Mouse (Mus musculus) kidney, embryonic 16.5 days (tissue): Measurements from ENCODE around the gene Zc3h6. TPM values are rescaled to one million over a fixed set of nuclear protein-coding genes. Genes with fewer than 3 reads are reported as not detected.
"Not testable (repeated sequence)": the region's sequence is repeated elsewhere in the genome, so short reads cannot be mapped to it uniquely, and the experiment has no call there.

ENCODE experiments used
- ATAC-seq: fragments of 200-750 bp; cut with Nextera tagmentation; 2 replicates; pipeline ENCODE4 v1.8.0; 2017; ENCODE audit warnings: moderate TSS enrichment; ENCODE audit not compliant: low FRiP score, low TSS enrichment
- H3K27ac ChIP-seq: fragments of 300-500 bp; sonication (generic); 2 replicates; pipeline ENCODE4 v1.5.1; 2014; ENCODE audit warnings: low read length
- H3K27me3 ChIP-seq: fragments of 300-500 bp; sonication (generic); 2 replicates; pipeline ENCODE4 v1.6.1; 2014; ENCODE audit warnings: low read length, control low read depth, mixed read lengths; ENCODE audit not compliant: insufficient read depth
- H3K36me3 ChIP-seq: fragments of 300-500 bp; sonication (generic); 2 replicates; pipeline ENCODE4 v1.6.1; 2014; ENCODE audit warnings: low read length, control low read depth, mixed read lengths; ENCODE audit not compliant: insufficient read depth
- H3K4me1 ChIP-seq: fragments of 300-500 bp; sonication (generic); 2 replicates; pipeline ENCODE4 v1.6.1; 2014; ENCODE audit warnings: low read length, control low read depth, mixed read lengths; ENCODE audit not compliant: insufficient read depth
- H3K4me2 ChIP-seq: fragments of 300-500 bp; sonication (generic); replicated peaks from 2 replicates; pipeline ENCODE4 v1.6.1; 2014; ENCODE audit warnings: low read depth, low read length
- H3K4me3 ChIP-seq: fragments of 300-500 bp; sonication (generic); 2 replicates; pipeline ENCODE4 v1.5.1; 2014; ENCODE audit warnings: mild to moderate bottlenecking, low read length
- H3K9ac ChIP-seq: fragments of 300-500 bp; sonication (generic); replicated peaks from 2 replicates; pipeline ENCODE4 v1.6.1; 2014; ENCODE audit warnings: low read length
- H3K9me3 ChIP-seq: fragments of 300-500 bp; sonication (generic); 2 replicates; pipeline ENCODE4 v1.6.1; 2016; ENCODE audit warnings: low read length, control low read depth
- WGBS: fragments of 180-500 bp; shearing (Covaris S2); extraction: QIAGEN DNeasy Blood & Tissue Kit; methylation state at CpG from one replicate; pipeline ENCODE4 v1.1.7; 2014; 5-methylcytosine and 5-hydroxymethylcytosine counted together
- polyA plus RNA-seq: library from polyadenylated mRNA; unstranded; fragments of >200 nt; fragmentation: Nextera tagmentation; extraction: Ambion mirVana; gene quantifications from 2 replicates; pipeline ENCODE4 v1.2.1, GENCODE M21; 2015

Gene Zc3h6
- polyA plus RNA-seq, 1 experiment from 2014 or later, result 1.4 TPM

DNA sequence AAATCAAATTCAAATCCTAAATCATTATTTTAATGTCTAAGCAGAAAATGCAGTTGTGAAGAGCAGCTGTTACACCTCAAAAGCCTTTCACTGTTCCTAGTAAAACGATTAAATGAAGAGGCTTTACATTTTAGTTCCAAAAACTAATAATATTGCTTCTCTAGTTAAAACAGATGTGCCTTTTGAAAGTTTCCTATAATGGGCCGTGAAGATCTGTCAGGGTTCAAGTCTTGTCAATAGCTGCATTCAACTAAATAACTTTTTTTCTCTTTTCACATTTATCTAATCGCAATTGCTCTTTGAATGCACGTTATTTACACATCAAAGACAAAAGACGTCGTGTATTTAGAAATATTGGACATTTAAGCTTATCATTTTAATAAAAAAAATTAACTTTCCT lies 966 bp upstream of the Zc3h6 start:
- Histone ChIP-seq H3K27me3 (no peaks in the 10 kb centered on the region), H3K9ac (no peak overlapping the region), H3K9me3 (no peaks in the 10 kb centered on the region), H3K4me1 (peaks cover 13% of the 10 kb centered on the region), H3K4me3 (no peak overlapping the region), H3K27ac (no peak overlapping the region), H3K36me3 (no peaks in the 10 kb centered on the region), H3K4me2 (peak overlapping the region; percentile 67; the same call in 1 of the 2 replicates)
- 16% methylated on average over 6 of the region's 6 CpGs for WGBS
- ATAC-seq, result no peak

DNA sequence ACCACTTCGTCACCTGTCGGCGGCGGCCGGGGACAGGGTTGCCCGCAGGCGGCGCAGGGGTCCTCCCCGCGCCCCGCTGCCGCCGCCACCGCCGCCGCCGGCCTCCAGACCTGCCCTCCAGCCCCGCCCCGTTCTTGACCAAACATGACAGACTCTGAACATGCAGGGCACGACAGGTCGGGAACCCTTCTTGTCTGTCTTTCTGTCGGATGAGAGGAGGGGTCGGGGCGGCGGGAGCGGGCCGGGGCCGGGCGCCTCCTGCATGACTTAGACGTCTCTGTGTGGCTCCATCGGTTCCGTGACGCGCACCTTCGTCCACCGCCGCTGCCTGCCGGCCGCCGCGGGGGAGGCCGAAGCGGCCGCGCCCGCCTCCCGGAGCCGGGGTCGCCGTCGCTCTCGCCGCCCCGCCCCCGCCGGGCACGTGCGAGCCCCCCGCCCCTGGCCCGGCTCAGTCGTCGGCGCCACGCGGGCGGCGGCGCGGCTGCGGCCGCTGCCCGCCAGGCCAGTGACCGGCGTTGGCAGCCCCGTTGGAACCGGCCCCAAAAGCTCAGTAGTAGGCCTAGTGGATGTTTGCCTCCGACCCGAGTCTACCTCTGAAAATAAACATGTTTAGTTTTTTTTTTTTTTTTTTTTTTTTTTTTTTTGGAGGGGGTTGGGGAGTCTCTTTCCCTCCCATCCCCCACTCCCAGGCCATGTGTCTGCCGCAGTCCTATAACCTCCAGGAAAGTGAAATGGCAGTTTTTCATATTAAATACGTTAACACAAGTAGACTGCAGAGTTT lies 649 bp downstream of the Zc3h6 start, which contains the start of gene Gm10762:
Gm10762 (minus strand) TSS at position 65 of the 781 bp plus-strand sequence.
- peak within 1 kb of the TSS; percentile 95 for H3K4me3 ChIP-seq
- no peaks in the 10 kb centered on the region for H3K9me3 ChIP-seq
- H3K4me1 ChIP-seq, result peaks cover 13% of the 10 kb centered on the region
- H3K4me2 ChIP-seq, result peak within 1 kb of the TSS; percentile 67
- H3K27ac ChIP-seq, result peak within 1 kb of the TSS; percentile 100
- peak within 1 kb of the TSS; percentile 99 for H3K9ac ChIP-seq
- H3K36me3 ChIP-seq, result no peaks in the 10 kb centered on the region
- WGBS, result 1% methylated on average over 56 of the region's 80 CpGs
- ATAC-seq, result peak; percentile 90
- H3K27me3 ChIP-seq, result no peaks in the 10 kb centered on the region

DNA sequence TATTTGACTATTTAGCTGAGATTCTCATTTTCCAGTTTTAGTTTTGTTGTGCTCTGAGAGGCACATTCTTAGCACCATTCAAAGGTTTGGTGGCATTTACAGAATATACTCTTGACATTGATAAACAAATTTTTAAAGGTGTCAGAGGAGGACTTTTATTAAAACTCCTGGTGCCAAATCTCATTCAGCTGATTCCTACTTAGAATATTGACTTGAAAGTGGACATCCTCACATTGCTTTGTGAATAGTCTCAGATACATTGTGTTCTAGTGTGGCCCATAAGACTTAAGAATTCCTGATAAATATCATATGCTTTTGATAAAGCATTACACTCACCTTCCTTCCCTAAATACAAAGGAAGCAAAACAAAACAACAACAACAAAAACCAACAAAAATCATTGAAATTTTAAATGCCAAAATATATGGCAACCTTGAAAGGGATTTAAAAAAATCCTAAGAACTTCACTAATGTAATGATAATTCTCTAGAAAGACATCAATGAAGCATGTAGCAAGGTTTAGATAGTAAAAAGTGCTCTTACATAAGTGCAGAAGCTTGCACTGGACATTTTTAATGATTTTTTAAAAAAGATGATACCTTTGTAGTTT lies 1.4 kb downstream of the Zc3h6 start:
- 0 out of 2 replicates have a peak overlapping the region, but pooled peaks have one; percentile 99 for H3K9ac ChIP-seq
- H3K36me3 ChIP-seq, result no peaks in the 10 kb centered on the region

DNA sequence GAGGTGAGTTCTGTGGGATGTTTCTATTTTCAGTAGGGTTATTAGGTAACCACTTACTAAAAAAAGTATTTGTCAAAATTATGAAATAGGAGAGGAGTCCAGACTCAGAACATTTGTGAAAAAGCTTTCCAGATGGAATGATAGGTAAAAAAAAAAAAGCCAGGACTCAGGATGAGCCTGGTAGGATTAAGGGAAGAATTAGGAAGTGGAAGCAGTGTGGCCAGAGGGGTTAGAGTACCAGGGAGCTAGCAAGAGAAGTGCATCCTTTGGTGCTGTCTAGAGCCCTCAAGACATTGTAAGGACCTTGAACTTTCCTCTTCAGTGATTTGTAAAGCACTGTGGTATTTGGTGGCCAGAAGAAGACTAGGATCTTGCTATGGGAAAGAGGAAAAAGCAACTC lies 5.1 kb downstream of the Zc3h6 start:
- no peak overlapping the region for H3K27ac ChIP-seq
- no peak overlapping the region for H3K9ac ChIP-seq
- H3K4me3 ChIP-seq, result no peak overlapping the region
- peaks cover 6% of the 10 kb centered on the region; the same call in 1 of the 2 replicates for H3K4me1 ChIP-seq
- no peak overlapping the region for H3K4me2 ChIP-seq
- no peaks in the 10 kb centered on the region for H3K36me3 ChIP-seq
- H3K27me3 ChIP-seq, result no peaks in the 10 kb centered on the region
- ATAC-seq, result no peak
- no peaks in the 10 kb centered on the region for H3K9me3 ChIP-seq

More for the DNA sequence above, 1.4 kb downstream of the Zc3h6 start:
- Histone ChIP-seq H3K27me3 (no peaks in the 10 kb centered on the region), H3K27ac (peak overlapping the region; percentile 100; the same call in 1 of the 2 replicates), H3K4me2 (peak overlapping the region; percentile 67), H3K4me3 (peak overlapping the region; percentile 95), H3K4me1 (peaks cover 13% of the 10 kb centered on the region), H3K9me3 (no peaks in the 10 kb centered on the region)
- ATAC-seq, result no peak

DNA sequence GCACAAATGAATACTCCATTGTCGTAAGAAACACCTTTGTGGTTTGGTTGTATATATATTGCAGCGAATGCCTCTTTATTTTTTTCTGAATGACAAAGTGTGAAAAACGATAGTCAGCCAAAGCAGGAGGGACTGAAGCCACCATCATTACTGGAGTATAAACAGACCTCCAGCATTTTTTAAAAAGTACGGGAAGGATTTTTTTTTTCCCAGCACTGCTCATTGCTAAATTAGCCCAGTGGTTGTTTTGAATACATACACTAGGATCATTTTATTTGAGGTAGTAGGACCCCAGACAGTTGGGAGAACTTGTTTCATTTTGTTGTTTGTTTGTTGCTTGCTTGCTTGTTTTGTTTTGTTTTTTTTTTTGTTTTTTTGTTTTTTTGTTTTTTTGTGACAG lies 8.4 kb downstream of the Zc3h6 start:
- H3K27me3 ChIP-seq, result no peaks in the 10 kb centered on the region
- no peak overlapping the region for H3K4me3 ChIP-seq
- H3K36me3 ChIP-seq, result no peaks in the 10 kb centered on the region
- no peaks in the 10 kb centered on the region for H3K4me1 ChIP-seq
- no peak overlapping the region for H3K4me2 ChIP-seq
- no peak for ATAC-seq
- no peak overlapping the region for H3K9ac ChIP-seq
- no peaks in the 10 kb centered on the region for H3K9me3 ChIP-seq
- 70% methylated on average over 4 of the region's 4 CpGs for WGBS
- no peak overlapping the region for H3K27ac ChIP-seq

DNA sequence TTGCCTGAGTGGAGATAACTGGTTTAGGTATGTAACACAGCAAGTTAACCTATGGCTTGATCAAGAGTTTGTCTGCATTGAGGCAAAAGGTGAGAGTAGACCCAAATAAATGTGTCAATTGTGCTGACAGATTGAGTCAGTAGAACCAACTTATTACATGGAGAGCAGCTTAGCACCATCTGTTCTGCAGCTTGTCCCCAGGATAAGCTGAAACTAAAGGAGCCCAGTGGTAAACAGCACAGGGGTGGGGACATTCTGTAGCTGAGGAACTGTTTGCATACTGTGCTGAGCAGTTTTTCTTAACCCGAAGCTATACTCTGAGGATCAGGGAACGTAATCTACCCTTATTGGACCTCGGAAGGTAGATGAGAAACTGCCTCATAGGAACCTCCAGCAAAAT lies 17.5 kb downstream of the Zc3h6 start:
- Histone ChIP-seq H3K9me3 (no peaks in the 10 kb centered on the region), H3K36me3 (no peaks in the 10 kb centered on the region), H3K27ac (no peak overlapping the region), H3K4me1 (no peaks in the 10 kb centered on the region), H3K9ac (no peak overlapping the region), H3K4me3 (no peak overlapping the region), H3K4me2 (no peak overlapping the region), H3K27me3 (no peaks in the 10 kb centered on the region)
- no peak for ATAC-seq
- WGBS, result 95% methylated on average over 3 of the region's 3 CpGs

DNA sequence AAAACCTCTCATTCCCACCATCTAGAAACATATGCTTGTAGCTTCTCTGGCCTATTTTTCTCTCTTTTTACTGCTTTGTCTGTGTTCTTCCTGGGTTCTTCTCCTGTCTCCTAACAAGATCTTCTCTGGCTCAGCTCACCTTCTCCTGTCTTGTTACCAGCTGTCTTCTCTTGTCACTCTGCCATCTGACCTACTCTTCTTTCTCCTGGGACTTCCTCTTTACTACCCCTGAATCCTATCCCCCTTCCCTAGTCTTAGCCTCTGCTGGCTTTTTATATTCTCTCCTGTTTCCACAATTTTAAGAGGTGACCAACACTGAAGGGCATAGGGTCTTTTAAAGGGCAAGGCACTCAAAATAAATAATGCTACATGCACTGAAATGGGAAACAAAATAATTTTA lies 37.7 kb downstream of the Zc3h6 start:
- Histone ChIP-seq H3K4me3 (no peak overlapping the region), H3K9ac (no peak overlapping the region), H3K36me3 (no peaks in the 10 kb centered on the region), H3K4me2 (no peak overlapping the region), H3K9me3 (no peaks in the 10 kb centered on the region), H3K27me3 (no peaks in the 10 kb centered on the region), H3K27ac (no peak overlapping the region), H3K4me1 (no peaks in the 10 kb centered on the region)
- ATAC-seq, result no peak

DNA sequence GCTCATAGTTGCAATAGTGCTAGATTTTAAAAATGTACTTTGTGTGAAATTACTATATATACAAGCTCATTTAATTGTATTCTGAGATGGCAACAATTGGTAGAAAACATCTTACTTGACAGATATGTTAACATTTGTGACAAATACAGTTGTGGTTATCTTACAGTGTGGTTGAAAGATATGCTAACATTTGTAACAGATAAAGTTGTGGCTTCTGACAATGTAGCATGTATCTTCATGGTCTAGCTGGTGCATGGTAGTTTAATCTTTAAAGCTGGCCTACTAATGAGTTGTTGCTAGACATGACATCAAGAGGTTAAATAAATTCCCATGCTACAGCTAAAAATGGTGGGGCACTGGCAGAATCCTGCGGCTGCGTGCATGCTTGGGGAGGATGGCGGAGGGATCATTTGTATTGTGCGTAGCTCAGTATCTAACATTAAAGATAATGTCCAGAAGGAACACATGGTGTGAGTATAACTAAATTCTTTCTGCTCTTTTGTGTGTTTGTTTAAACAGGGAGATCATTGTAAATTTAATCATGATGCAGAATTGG lies 39.1 kb downstream of the Zc3h6 start:
- 75% methylated on average over 4 of the region's 4 CpGs for WGBS
- Histone ChIP-seq H3K4me1 (no peaks in the 10 kb centered on the region), H3K9me3 (no peaks in the 10 kb centered on the region), H3K27ac (no peak overlapping the region), H3K9ac (no peak overlapping the region), H3K27me3 (no peaks in the 10 kb centered on the region), H3K4me2 (no peak overlapping the region), H3K36me3 (no peaks in the 10 kb centered on the region), H3K4me3 (no peak overlapping the region)
- no peak for ATAC-seq

DNA sequence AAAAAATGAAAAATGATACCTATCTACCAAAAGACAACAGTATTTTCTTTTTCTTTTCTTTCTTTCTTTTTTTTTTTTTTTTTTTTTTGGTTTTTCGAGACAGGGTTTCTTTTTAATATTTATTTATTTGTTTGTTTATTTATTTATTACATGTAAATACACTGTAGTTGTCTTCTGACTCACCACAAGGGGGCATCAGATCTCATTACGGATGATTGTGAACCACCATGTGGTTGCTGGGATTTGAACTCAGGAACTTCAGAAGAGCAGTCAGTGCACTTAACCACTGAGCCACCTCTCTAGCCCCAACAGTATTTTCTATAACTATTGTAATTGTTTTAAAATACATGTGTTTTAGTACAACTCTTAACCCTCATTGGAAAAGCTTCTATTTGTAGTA lies 41.7 kb downstream of the Zc3h6 start:
- not testable (repeated sequence) for H3K36me3 ChIP-seq, H3K4me1 ChIP-seq, H3K27me3 ChIP-seq, ATAC-seq, H3K4me2 ChIP-seq, H3K9me3 ChIP-seq, H3K4me3 ChIP-seq, H3K9ac ChIP-seq, H3K27ac ChIP-seq
- 95% methylated on average over 2 of the region's 2 CpGs for WGBS

DNA sequence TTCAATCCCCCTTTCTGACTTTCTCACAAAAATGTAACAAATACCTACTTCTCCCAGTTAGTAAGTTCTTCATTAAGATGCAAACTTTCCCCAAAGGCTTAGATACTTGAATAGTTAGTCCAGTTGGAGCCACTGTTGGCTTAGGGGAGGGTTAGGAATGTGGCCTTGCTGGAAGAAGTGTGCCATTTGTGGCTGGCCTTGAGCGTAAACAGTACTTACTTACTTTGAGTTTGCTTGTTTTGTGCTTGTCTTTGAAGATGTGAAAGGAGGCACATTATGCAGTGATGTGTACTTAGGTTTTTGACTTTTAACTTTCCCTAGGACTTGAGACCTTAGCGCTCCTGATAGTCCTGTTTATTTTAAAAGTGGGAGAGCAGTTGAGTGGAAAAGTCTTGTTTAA lies 52.9 kb downstream of the Zc3h6 start:
- H3K36me3 ChIP-seq, result no peaks in the 10 kb centered on the region
- H3K9me3 ChIP-seq, result no peaks in the 10 kb centered on the region
- ATAC-seq, result no peak
- H3K4me2 ChIP-seq, result no peak overlapping the region
- WGBS, result 79% methylated on average over 2 of the region's 2 CpGs
- H3K27ac ChIP-seq, result no peak overlapping the region
- H3K9ac ChIP-seq, result no peak overlapping the region
- H3K27me3 ChIP-seq, result no peaks in the 10 kb centered on the region
- H3K4me1 ChIP-seq, result no peaks in the 10 kb centered on the region
- no peak overlapping the region for H3K4me3 ChIP-seq
